Mouse (Mus musculus) spleen, postnatal 14 days (tissue): ENCODE results near the gene Arcn1.

ENCODE experiments used
- DNase-seq, 2 experiments: peaks; one replicate each; pipeline ENCODE4 v3.0.0; 2021 to 2022; ENCODE audit warnings: low spot score in 2 of 2

Gene Arcn1

GRCm38 (mm10) chr9:44719632-44720357 is 47.9 kb downstream of the Arcn1 start:
- DNase-seq: no peak

GRCm38 (mm10) chr9:44718937-44719631 is 48.6 kb downstream of the Arcn1 start:
- DNase-seq: no peak

- no peak for DNase-seq
Observed at GRCm38 (mm10) chr9:44717822-44718242, 49.8 kb downstream of the Arcn1 start.

- no peak for DNase-seq
Observed at GRCm38 (mm10) chr9:44716997-44717821, 50.4 kb downstream of the Arcn1 start.

GRCm38 (mm10) chr9:44715705-44716362 is 51.8 kb downstream of the Arcn1 start:
- no peak for DNase-seq

DNA sequence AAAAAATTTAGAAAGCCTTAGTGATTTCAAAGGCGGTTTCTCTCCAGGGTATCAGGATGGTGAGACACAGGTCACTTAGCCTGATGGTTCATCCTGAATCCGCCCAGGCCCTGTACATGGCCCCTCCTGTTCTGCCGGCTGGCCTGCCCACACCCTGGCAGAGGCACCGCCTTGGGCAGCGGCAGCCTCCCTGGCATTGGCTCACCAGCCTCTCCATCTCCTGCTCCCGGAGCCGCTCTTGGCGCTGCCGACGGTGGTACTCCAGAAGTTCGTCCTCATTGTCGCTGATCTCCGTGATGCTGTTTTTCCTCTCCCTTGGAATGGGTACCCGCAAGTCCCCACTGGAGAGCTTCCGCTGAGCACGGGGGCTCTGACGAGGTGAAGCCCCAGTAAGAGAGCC is 52.5 kb downstream of the Arcn1 start:
- DNase-seq: no peak

GRCm38 (mm10) chr9:44713574-44713973 is 54.1 kb downstream of the Arcn1 start:
- DNase-seq: no peak

- no peak for DNase-seq
Observed at GRCm38 (mm10) chr9:44713080-44713479, 54.6 kb downstream of the Arcn1 start.

- DNase-seq: no peak
Observed at GRCm38 (mm10) chr9:44711602-44712001, 56.0 kb downstream of the Arcn1 start.

DNA sequence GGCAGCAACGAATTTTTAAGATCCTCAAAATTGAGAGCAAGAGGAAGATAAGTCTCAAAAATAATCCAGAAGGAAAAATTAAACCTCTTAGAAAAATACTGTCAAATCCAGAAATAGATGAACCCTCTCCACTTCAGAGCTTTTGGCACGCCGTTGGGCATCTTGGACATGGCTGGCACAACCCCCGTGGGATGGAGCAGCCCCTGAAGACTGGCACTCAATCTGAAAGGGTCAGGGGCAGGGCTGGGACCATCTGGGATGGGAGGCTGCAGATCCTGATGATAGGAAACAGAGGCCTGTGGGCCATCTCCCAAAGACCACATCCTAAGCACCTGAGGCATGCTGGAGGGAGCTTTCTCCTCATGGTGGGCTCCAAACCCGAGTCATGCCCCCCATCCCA is 57.4 kb downstream of the Arcn1 start:
- no peak for DNase-seq

GRCm38 (mm10) chr9:44709600-44709999 is 58.0 kb downstream of the Arcn1 start:
- DNase-seq: peak in 1 of 2 experiments; percentile 18

- no peak for DNase-seq
Observed at GRCm38 (mm10) chr9:44708925-44709324, 58.7 kb downstream of the Arcn1 start.

DNA sequence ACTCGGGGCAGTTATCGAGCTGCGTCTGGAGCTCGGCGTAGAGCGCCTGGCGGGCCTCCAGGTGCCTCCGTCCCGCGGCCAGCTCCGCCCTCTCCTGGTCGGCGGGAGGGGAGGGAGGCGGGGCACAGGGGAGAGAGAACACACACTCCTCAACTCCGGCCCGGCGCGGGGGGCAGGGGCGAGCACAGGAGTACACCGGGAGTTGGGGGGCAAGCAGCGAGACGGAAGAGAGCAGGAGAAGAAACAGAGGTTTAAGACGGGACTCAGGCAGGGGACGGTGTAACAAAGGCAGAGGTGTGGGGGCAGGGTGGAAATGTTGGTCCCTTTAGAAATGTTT is 59.2 kb downstream of the Arcn1 start:
- peak in 1 of 2 experiments; percentile 35 for DNase-seq

DNA sequence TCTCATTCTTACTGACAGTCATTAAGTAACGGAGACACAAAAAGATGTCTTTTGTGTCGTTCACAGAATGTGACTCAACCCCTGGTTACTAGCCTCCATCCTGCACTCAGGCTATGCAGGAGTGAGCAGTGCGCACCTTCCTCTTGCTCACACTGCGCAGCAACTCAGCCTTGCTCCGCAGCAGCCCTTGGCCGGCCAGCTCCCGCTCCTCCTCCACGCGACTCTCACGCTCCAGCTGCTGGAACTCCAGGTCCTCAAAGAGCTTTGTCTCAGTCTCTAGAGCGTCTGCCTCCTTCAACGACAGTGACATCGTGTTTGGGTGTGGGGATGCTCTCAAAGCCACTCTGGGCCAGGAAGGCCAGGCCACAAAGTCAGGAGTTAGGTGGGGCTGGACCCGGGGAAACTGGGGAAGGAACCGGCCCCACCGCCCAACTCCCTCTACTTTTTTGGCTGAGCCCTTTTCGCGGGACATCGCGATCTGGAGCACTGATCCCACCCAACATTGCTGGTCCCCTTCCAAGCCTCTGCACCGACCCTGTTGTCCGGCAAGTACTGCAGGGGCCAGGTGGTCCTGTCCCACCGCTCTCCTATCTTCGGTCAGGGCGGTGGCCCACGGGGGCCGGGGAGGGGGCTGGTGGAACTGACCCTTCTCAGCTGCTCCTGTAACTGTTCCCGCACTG is 59.8 kb downstream of the Arcn1 start:
- DNase-seq: no peak

DNA sequence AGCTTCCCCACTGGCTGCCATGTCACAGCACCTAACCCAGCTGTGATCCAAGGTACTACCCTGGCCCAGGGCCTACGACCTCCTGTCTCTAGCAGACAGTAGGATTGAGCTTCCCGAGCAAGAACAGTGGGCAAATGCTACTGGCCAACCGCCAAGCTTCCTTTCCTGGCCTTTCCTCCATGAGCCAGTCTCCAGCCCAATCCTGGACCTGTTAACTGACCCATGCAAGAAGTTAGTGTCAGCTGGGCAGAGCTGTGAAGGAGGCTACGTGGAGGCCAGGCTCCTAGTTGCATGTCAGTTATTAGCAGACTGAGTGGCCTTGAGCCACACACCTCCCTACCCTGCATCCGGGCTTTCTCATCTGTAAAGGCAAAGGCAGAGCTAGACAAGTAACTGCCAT is 67.9 kb downstream of the Arcn1 start:
- DNase-seq: no peak

DNA sequence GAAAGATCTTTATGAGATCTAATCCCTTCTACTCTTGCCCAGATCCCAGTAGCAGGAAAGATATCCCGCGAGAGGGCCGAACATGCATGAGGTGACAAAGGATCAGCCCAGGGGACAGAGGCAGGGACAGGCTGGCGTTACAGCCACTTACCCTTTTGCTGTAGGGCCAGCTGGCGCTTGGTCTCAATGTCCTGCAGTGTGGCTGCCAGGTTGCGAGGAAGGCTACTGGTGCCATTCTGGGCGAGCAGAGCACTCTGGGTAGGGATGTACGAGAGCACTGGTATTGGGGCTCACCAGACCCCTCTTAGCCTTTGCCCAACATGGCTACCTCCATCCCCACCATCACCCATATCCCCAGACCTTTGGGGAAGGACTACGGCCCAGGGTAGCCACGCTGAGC is 68.4 kb downstream of the Arcn1 start:
- DNase-seq: no peak

GRCm38 (mm10) chr9:44697866-44698265 is 69.8 kb downstream of the Arcn1 start:
- DNase-seq: no peak

- no peak for DNase-seq
Observed at GRCm38 (mm10) chr9:44693071-44693470, 74.6 kb downstream of the Arcn1 start.

DNA sequence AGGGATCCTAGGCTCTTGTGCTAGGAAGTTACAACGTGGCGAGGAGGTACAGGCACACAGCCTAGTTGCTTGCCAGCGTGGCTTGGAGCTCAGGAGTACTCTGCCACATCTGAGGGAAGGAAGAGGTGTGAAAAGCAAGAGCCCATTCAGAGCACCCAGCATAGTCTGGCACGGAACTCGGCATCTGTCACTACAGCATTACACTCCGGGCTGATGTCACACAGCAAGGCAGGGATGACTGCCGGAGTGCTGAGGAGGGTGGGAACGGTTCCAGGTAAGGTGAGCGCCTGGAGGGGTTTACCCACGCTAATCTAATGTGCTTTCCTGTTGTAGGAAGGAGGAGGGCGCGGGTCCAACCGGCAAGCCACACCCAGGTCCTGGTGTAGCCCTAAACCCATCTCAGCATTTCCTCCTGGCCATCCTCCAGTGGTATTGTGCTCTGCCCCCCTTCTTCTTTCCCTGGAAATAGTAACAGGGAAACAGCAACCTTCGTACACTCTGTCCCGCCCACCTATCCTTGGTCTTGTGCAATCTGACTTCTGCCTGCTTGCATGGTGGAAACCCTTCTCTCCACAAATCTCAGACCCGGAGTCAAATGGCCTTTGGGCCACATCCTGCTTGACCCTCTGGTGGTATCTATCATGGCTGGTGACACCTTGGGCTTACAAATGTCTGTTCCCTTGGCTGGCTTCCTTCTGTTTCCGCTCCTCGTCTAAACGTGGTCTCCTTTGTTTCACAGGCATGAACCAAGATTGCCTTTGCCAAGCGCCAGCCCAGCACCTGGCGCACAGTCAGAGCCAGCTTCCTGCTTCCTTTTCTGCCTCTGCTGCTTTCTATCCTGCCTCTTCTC is 75.7 kb downstream of the Arcn1 start:
- DNase-seq: no peak
